Mouse (Mus musculus): ENCODE measurements around the gene Sypl. TPM values are rescaled to one million over a fixed set of nuclear protein-coding genes. Genes with fewer than 3 reads are reported as not detected.
"Not testable (repeated sequence)": the region's sequence is repeated elsewhere in the genome, so short reads cannot be mapped to it uniquely, and the experiment has no call there.

Gene Sypl
- total RNA-seq, 2 experiments from 2014 or later, result 174 to 187 TPM

- TF ChIP-seq CTCF (IDR thresholded peaks at IDR 0.05), result no peak
- Histone ChIP-seq H3K4me3 (no peak overlapping the region), H3K27ac (no peak overlapping the region)
- intact Hi-C loops (cut with DNase I), result no loop called here
- DNase-seq, result no peak
Observed at GRCm38 (mm10) chr12:32986284-32986683, 32.6 kb downstream of the Sypl start.

DNA sequence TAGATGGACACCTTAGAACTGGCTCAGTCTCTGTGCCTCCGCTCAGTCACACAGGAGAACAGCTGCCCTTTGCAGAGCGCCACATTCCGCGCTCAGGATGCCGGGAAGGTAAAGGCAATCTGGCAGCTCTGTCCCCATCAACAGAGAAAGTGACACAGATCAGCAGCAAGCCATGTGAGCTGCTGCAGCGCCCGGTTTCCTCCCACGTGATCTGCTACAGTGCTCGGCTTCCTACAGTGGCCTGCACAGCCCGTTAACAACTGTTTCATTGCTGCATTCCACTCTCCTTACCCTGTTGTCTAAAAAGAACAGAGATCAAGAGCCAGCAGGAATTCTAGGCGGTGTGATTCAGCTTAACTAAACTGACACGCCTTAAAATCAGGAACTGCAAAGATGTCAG is 36.0 kb downstream of the Sypl start:
- Histone ChIP-seq H3K4me3 (peak overlapping the region; percentile 42), H3K27ac (0 out of 2 replicates have a peak overlapping the region, but pooled peaks have one; percentile 38)
- no peak for TF ChIP-seq CTCF (IDR thresholded peaks at IDR 0.05)
- intact Hi-C loops (cut with DNase I), result no loop called here
- peak; percentile 42 for DNase-seq

DNA sequence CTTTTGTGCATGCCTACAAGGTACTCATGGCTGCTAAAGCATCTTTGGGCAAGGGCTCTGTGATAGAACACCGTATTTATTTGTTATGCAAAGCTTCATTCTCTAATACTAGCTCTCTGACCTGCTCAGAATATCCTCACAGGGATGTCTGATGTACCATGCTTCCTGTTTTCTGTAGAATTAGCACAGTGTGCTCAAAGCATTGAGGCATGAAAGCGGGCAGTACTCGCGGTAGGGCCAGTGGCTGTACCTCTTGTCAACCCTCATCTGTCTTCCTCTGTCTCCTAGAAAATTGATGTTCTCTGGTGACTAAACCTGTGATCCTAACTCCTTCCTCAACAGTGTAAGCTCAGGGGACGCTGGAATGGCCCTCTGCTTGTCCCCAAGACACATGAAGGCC is 40.4 kb downstream of the Sypl start:
- DNase-seq, result no peak
- H3K27ac ChIP-seq, result no peak overlapping the region
- TF ChIP-seq CTCF (IDR thresholded peaks at IDR 0.05), result no peak
- intact Hi-C loops (cut with DNase I), result no loop called here
- no peak overlapping the region for H3K4me3 ChIP-seq

DNA sequence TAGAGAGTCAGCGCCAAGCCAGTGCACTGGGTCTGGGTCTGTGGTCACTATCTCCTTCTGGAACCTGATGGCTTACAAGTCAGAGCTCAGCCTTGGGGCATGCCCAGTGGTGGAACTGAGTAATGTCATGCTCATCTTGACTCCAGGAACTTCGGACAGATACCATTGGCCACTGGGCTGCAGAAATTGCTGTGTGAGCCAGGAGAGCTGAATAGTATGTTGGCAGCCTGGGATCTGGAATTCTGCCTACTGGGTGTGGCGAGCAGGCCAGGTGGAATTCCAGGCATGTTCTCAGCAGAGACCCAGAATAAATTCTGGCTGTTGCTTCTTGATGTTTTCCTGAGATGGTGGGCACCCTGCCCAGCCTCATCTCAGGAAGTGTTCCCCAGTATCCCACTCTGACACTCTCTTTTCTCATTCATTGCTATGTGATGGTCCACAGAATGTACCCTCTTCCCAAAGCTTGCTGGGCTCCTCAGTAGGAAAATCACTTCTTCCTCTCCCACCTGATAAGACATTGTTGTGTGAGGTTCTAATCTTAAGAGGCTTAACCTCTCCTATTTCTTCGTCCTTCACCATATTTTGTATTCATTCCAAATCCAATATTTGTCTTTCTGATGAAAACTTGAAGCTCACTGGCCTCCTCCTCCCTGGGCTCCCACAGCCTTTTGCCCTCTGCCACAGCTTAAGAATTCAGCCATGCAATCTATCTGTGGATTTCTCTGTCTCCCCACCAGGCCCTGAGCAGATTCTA is 41.6 kb downstream of the Sypl start:
- intact Hi-C loops (cut with DNase I), result no loop called here
- Histone ChIP-seq H3K27ac (no peak overlapping the region), H3K4me3 (no peak overlapping the region)
- peak; percentile 12; the same call in 1 of the 2 replicates for TF ChIP-seq CTCF (IDR thresholded peaks at IDR 0.05)
- DNase-seq, result peak; percentile 23

DNA sequence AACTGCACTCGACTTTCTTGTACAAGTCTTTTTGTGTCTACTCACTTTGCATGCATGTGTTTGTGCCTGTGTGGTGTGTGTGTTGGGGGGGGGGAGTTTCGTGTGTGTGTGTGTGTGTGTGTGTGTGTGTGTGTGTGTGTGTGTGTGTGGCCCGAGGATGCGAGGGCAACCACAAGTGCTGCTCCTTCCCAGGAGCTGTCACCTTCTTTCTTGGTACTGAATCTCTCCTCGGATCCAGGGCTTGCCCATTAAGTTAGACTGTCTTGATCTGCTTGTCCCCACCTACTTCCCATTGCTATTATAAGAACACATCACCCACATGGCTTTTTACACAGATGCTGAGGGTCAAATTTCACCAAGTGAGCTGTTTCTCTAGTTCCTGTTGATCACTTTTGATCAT is 45.1 kb downstream of the Sypl start:
- no peak for TF ChIP-seq CTCF (IDR thresholded peaks at IDR 0.05)
- no peak overlapping the region; the same call in 1 of the 2 replicates for H3K27ac ChIP-seq
- DNase-seq, result no peak
- intact Hi-C loops (cut with DNase I), result no loop called here
- H3K4me3 ChIP-seq, result no peak overlapping the region

GRCm38 (mm10) chr12:32999778-33000177 is 46.1 kb downstream of the Sypl start:
- H3K27ac ChIP-seq; DNase-seq; H3K4me3 ChIP-seq; intact Hi-C loops (cut with DNase I): not testable (repeated sequence)

DNA sequence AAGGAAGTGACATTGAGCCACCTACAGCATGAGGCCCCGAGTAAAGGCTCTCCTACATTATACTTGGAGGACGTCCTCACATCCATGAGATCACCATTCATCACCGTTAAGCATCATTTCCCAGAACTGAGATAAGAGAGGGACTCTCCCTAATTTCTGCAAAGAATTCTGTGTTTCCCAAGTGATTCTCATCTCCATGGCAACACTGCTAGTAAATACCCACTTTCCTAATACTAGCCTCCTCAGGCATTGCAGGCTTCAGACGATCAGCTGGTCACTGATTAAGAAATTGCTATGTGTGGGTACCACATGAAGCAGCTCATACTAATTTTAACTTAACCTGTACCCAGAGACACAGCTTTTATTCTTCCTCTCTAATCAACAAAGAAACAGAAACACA is 46.7 kb downstream of the Sypl start:
- no peak for DNase-seq
- Histone ChIP-seq H3K27ac (no peak overlapping the region), H3K4me3 (no peak overlapping the region)
- intact Hi-C loops (cut with DNase I), result no loop called here
- TF ChIP-seq CTCF (IDR thresholded peaks at IDR 0.05), result no peak

DNA sequence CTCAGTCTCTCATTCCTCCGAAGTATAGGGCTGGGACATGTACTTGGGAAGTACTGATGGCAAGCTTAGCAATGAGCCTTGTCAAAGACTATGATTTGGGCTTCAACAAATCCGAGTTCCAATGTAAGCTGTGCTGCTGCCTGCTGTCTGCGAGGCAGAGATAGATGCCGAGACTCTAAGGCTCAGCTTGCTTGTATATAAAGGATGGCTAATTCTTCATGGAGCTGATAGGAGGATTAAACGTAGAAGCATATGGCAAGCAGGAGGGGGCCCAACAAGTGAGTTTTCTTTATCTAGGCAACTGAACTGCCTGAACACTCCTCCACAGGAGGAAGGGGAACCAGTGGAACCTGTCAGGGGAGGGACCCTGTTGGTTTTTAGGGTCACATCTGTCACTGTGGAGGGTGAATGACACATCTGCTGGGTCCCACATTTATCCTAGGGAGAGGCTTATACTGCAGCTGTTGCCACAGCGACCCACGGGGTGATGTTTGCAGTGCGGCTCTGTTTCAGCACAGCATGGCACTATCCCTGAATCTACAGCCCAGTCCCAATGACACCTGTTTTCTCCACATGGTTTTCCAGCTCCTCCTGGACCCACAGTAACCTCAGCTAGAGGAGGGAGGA is 49.8 kb downstream of the Sypl start:
- intact Hi-C loops (cut with DNase I), result no loop called here
- Histone ChIP-seq H3K27ac (no peak overlapping the region), H3K4me3 (no peak overlapping the region)
- no peak for DNase-seq
- no peak for TF ChIP-seq CTCF (IDR thresholded peaks at IDR 0.05)

GRCm38 (mm10) chr12:33005858-33006257 is 52.2 kb downstream of the Sypl start:
- intact Hi-C loops (cut with DNase I), result no loop called here
- no peak overlapping the region for H3K27ac ChIP-seq
- TF ChIP-seq CTCF (IDR thresholded peaks at IDR 0.05), result no peak
- DNase-seq, result no peak
- H3K4me3 ChIP-seq, result no peak overlapping the region

DNA sequence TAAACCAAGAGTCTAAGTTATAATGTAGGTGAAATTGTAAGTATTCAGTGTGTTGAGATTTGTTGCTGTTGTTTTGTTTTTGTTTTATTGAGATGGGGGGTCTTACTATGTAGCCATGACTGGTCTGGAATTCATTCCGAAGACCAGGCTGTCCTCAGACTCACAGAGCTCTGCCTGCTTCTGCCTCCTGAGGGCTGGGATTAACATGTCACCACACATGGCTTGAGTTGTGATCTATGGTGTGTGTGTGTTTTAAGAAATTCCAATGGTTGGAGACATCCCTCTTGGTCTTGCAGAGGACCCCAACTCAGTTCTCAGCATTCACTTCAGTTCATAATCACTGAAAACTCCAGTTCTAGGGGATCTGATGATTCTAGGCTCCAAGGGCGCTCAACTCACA is 53.5 kb downstream of the Sypl start:
- Histone ChIP-seq H3K4me3 (no peak overlapping the region), H3K27ac (no peak overlapping the region)
- intact Hi-C loops (cut with DNase I), result no loop called here
- no peak for TF ChIP-seq CTCF (IDR thresholded peaks at IDR 0.05)
- DNase-seq, result no peak

GRCm38 (mm10) chr12:33008305-33009110 is 54.8 kb downstream of the Sypl start:
- intact Hi-C loops (cut with DNase I), result no loop called here
- peak overlapping the region; percentile 1; the same call in 1 of the 2 replicates for H3K27ac ChIP-seq

GRCm38 (mm10) chr12:33009206-33009966 is 55.7 kb downstream of the Sypl start:
- H3K27ac ChIP-seq, result no peak overlapping the region
- H3K4me3 ChIP-seq, result no peak overlapping the region
- no peak for DNase-seq
- TF ChIP-seq CTCF (IDR thresholded peaks at IDR 0.05), result no peak
- intact Hi-C loops (cut with DNase I), result no loop called here

More at GRCm38 (mm10) chr12:33008305-33009110, 54.8 kb downstream of the Sypl start:
- no peak overlapping the region for H3K4me3 ChIP-seq
- no peak for DNase-seq
- no peak for TF ChIP-seq CTCF (IDR thresholded peaks at IDR 0.05)
